In the genomic region with DNA sequence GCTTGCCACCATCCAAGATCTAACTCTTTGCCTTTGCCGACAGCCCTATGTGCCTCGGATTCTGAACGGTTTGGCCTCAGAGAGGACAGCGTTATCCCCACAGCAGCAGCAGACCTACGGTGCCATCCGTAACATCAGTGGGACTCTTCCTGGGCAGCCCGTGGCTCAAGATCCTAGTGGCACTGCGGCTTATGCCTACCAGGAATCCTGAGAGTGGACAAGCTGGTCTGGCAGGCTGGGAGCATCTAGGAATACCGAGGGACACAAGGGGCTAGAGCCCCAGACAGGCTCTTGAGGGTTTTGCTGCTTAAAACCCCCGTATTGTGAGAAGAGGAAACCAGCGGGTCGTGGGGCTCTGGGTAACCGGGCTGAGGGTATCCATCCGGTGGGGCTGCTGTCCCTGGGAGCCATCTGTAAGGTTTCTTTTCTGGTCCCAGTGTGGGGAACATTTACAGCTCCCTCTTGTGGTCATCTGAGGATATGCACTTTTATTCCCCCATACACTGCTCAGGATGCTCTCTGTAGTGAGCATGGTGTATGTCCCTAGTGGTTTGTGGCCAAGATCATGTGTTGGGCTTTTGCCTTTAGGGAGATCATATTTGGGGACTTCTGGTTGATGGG, we compare ENCODE assay signal across 8 mouse cellular contexts. TPM values are rescaled to one million over a fixed set of nuclear protein-coding genes. Genes with fewer than 3 reads are reported as not detected.
DNase-seq lines count a peak whose midpoint lies in the region; ATAC-seq lines count a peak whose summit lies in the region.

No protein-coding gene starts in this region.

- H3K4me2 ChIP-seq in midbrain, embryonic 16.5 days (ENCODE audit: low read length): no peak overlapping the region

- 63% methylated on average over 14 of the region's 14 CpGs for WGBS in midbrain, embryonic 10.5 days
- WGBS in midbrain, embryonic 16.5 days: 65% methylated on average over 14 of the region's 14 CpGs

- no peak for ATAC-seq in midbrain, embryonic 16.5 days
- ATAC-seq in granulocyte monocyte progenitor cell, adult 5-6 weeks (replicated peaks; ENCODE audit: poor library complexity, severe bottlenecking): peak; percentile 72

- H3K4me1 ChIP-seq in midbrain, embryonic 10.5 days: no peaks in the 10 kb centered on the region
- H3K4me1 ChIP-seq in midbrain, embryonic 16.5 days (ENCODE audit: control insufficient read depth, insufficient read depth, low read length): no peaks in the 10 kb centered on the region

- H3K9me3 ChIP-seq in midbrain, embryonic 10.5 days (replicated peaks): no peaks in the 10 kb centered on the region
- H3K9me3 ChIP-seq in midbrain, embryonic 16.5 days (replicated peaks; ENCODE audit: control insufficient read depth, low read length, poor library complexity, severe bottlenecking): no peaks in the 10 kb centered on the region

- no peak overlapping the region for H3K4me3 ChIP-seq in midbrain, embryonic 10.5 days
- H3K4me3 ChIP-seq in midbrain, embryonic 16.5 days (ENCODE audit: low read depth, low read length): no peak overlapping the region

- no peaks in the 10 kb centered on the region for H3K27me3 ChIP-seq in midbrain, embryonic 10.5 days (ENCODE audit: low read depth, poor library complexity, severe bottlenecking)
- H3K27me3 ChIP-seq in midbrain, embryonic 16.5 days (ENCODE audit: control insufficient read depth, insufficient read depth, low read depth, low read length): no peaks in the 10 kb centered on the region

- peak; percentile 43 for DNase-seq in midbrain, embryonic 10.5 days (ENCODE audit: low spot score)
- DNase-seq in c-Kit-negative CD71-positive TER-119-positive erythroid progenitor cells, embryonic 14.5 days (ENCODE audit: low read depth, low spot score): peak; percentile 72
- peak; percentile 65 for DNase-seq in kidney, postnatal 14 days
- DNase-seq in lung, postnatal 14 days: peak; percentile 54
- DNase-seq in spleen, postnatal 36 days (ENCODE audit: low spot score in 2 of 2): peak; percentile 47 to 51
- DNase-seq in right cerebral cortex, adult 18-20 months: no peak

- H3K36me3 ChIP-seq in midbrain, embryonic 10.5 days: no peaks in the 10 kb centered on the region
- H3K36me3 ChIP-seq in midbrain, embryonic 16.5 days (ENCODE audit: control insufficient read depth, insufficient read depth, low read length): no peaks in the 10 kb centered on the region

- no peak overlapping the region for H3K9ac ChIP-seq in midbrain, embryonic 16.5 days (ENCODE audit: low read depth, low read length)

- no peak overlapping the region for H3K27ac ChIP-seq in midbrain, embryonic 10.5 days (replicated peaks)
- H3K27ac ChIP-seq in midbrain, embryonic 16.5 days (ENCODE audit: low read length): no peak overlapping the region

RNA-seq across cellular contexts. Expression of gene Tmem63a, which starts 32.1 kb away (rescaled TPM):
- 2.2 and 3.6 TPM in 2 replicates for polyA plus RNA-seq in midbrain, embryonic 10.5 days (2016; fragmentation: Nextera tagmentation; extraction: Ambion mirVana)
- polyA plus RNA-seq in midbrain, embryonic 16.5 days (2015; fragmentation: Nextera tagmentation; extraction: Ambion mirVana): 1.2 and 1.3 TPM in 2 replicates
- 29.5 and 36.9 TPM in 2 replicates for total RNA-seq in granulocyte monocyte progenitor cell, adult 5-6 weeks (2014; fragmentation: Nextera tagmentation)
- total RNA-seq in granulocyte monocyte progenitor cell, adult 5-6 weeks (2017): 14.8 and 16.1 TPM in 2 replicates

RNA-seq across cellular contexts. Expression of gene Lefty1, which starts 39.4 kb away (rescaled TPM):
- polyA plus RNA-seq in midbrain, embryonic 10.5 days (2016; fragmentation: Nextera tagmentation; extraction: Ambion mirVana): 0.60 and 0.67 TPM in 2 replicates
- 0.26 TPM in 1 of 2 replicates, not detected in the other for polyA plus RNA-seq in midbrain, embryonic 16.5 days (2015; fragmentation: Nextera tagmentation; extraction: Ambion mirVana)
- total RNA-seq in granulocyte monocyte progenitor cell, adult 5-6 weeks (2014; fragmentation: Nextera tagmentation): 1.5 TPM in 1 of 2 replicates, not detected in the other
- total RNA-seq in granulocyte monocyte progenitor cell, adult 5-6 weeks (2017): 0.47 TPM in 1 of 2 replicates, not detected in the other

RNA-seq across cellular contexts. Expression of gene Ephx1, which starts 46.5 kb away (rescaled TPM):
- polyA plus RNA-seq in midbrain, embryonic 10.5 days (2016; fragmentation: Nextera tagmentation; extraction: Ambion mirVana): 0.86 and 0.94 TPM in 2 replicates
- 5.7 and 8.2 TPM in 2 replicates for polyA plus RNA-seq in midbrain, embryonic 16.5 days (2015; fragmentation: Nextera tagmentation; extraction: Ambion mirVana)
- total RNA-seq in granulocyte monocyte progenitor cell, adult 5-6 weeks (2014; fragmentation: Nextera tagmentation): not detected in 2 replicates
- 0.13 and 2.1 TPM in 2 replicates for total RNA-seq in granulocyte monocyte progenitor cell, adult 5-6 weeks (2017)
